Mouse (Mus musculus): Measurements from ENCODE around the gene Helb.
"Not testable (repeated sequence)": the region's sequence is repeated elsewhere in the genome, so short reads cannot be mapped to it uniquely, and the experiment has no call there.

Gene Helb

GRCm38 (mm10) chr10:120112507-120113396 is at the start of gene Helb:
Gene Helb (minus strand): TSS chr10:120112987.
- peak; percentile 95 to 97 for DNase-seq

GRCm38 (mm10) chr10:120160533-120160932 is 47.7 kb upstream of the Helb start:
- no peak for DNase-seq

- DNase-seq: no peak
Measured at GRCm38 (mm10) chr10:120153911-120154310, 41.1 kb upstream of the Helb start.

- DNase-seq: no peak
Measured at GRCm38 (mm10) chr10:120151672-120152071, 38.9 kb upstream of the Helb start.

GRCm38 (mm10) chr10:120140916-120141516 is 28.2 kb upstream of the Helb start:
- DNase-seq: no peak

- no peak for DNase-seq
Measured at GRCm38 (mm10) chr10:120140193-120140592, 27.4 kb upstream of the Helb start.

- DNase-seq: no peak
Measured at GRCm38 (mm10) chr10:120136020-120136562, 23.3 kb upstream of the Helb start.

GRCm38 (mm10) chr10:120133697-120134096 is 20.9 kb upstream of the Helb start:
- DNase-seq: no peak

- DNase-seq: peak; percentile 19 to 55
Measured at GRCm38 (mm10) chr10:120130621-120131020, 17.8 kb upstream of the Helb start.

- DNase-seq: no peak
Measured at GRCm38 (mm10) chr10:120128601-120129277, 16.0 kb upstream of the Helb start.

GRCm38 (mm10) chr10:120125465-120125857 is 12.7 kb upstream of the Helb start:
- DNase-seq: no peak

GRCm38 (mm10) chr10:120124801-120125464 is 12.1 kb upstream of the Helb start:
- peak; percentile 83 to 88 for DNase-seq

- DNase-seq: no peak
Measured at GRCm38 (mm10) chr10:120123721-120124120, 10.9 kb upstream of the Helb start.

- no peak for DNase-seq
Measured at GRCm38 (mm10) chr10:120115249-120115648, 2.5 kb upstream of the Helb start.

GRCm38 (mm10) chr10:120114493-120114892 is 1.7 kb upstream of the Helb start:
- no peak for DNase-seq

GRCm38 (mm10) chr10:120113980-120114379 is 1.2 kb upstream of the Helb start:
- no peak for DNase-seq

- DNase-seq: not testable (repeated sequence)
Measured at GRCm38 (mm10) chr10:120113482-120113881, 695 bp upstream of the Helb start.

GRCm38 (mm10) chr10:120111691-120112319 is 982 bp downstream of the Helb start:
- DNase-seq: no peak

GRCm38 (mm10) chr10:120100806-120101205 is 12.0 kb downstream of the Helb start:
- DNase-seq: no peak

GRCm38 (mm10) chr10:120097564-120097963 is 15.2 kb downstream of the Helb start:
- no peak for DNase-seq

GRCm38 (mm10) chr10:120095716-120096115 is 17.1 kb downstream of the Helb start:
- DNase-seq: no peak

- no peak for DNase-seq
Measured at GRCm38 (mm10) chr10:120095136-120095535, 17.7 kb downstream of the Helb start.

All from cerebellum, postnatal 25 days (tissue).